Mouse (Mus musculus): ENCODE results near the gene Itgb4. TPM values are rescaled to one million over a fixed set of nuclear protein-coding genes. Genes with fewer than 3 reads are reported as not detected.
A peak's percentile ranks its signal among the peaks of the same experiment; 100 is the strongest.

Gene Itgb4
- polyA plus RNA-seq, 1 experiment from 2014 or later, result 3.4 TPM

GRCm38 (mm10) chr11:115964977-115965604, 9.4 kb upstream of the Itgb4 start:
- H3K9ac ChIP-seq (replicated peaks; ENCODE audit: low read length), result no peak overlapping the region
- H3K4me3 ChIP-seq (ENCODE audit: low read length), result no peak overlapping the region
- no peak overlapping the region for H3K27ac ChIP-seq (ENCODE audit: low read length)
- H3K4me1 ChIP-seq (ENCODE audit: insufficient read depth, low read length), result peaks cover 14% of the 10 kb centered on the region
- no peaks in the 10 kb centered on the region for H3K27me3 ChIP-seq (ENCODE audit: insufficient read depth, low read length)
- no peak for ATAC-seq (ENCODE audit: low FRiP score, low TSS enrichment)
- no peak overlapping the region for H3K4me2 ChIP-seq (replicated peaks; ENCODE audit: low read depth, low read length)
- 83% methylated on average over 10 of the region's 10 CpGs for WGBS
- no peaks in the 10 kb centered on the region for H3K9me3 ChIP-seq (ENCODE audit: low read length)
- H3K36me3 ChIP-seq (ENCODE audit: insufficient read depth, low read length), result peaks cover 65% of the 10 kb centered on the region

- no peak overlapping the region for H3K4me3 ChIP-seq (ENCODE audit: low read length)
- no peak overlapping the region for H3K9ac ChIP-seq (replicated peaks; ENCODE audit: low read length)
- peaks cover 22% of the 10 kb centered on the region for H3K4me1 ChIP-seq (ENCODE audit: insufficient read depth, low read length)
- no peak overlapping the region for H3K4me2 ChIP-seq (replicated peaks; ENCODE audit: low read depth, low read length)
- H3K9me3 ChIP-seq (ENCODE audit: low read length), result no peaks in the 10 kb centered on the region
- H3K27me3 ChIP-seq (ENCODE audit: insufficient read depth, low read length), result 0 out of 2 replicates have a peak, but pooled peaks cover 3% of the 10 kb centered on the region
- H3K36me3 ChIP-seq (ENCODE audit: insufficient read depth, low read length), result peaks cover 30% of the 10 kb centered on the region
- WGBS, result 60% methylated on average over 5 of the region's 5 CpGs
- 0 out of 2 replicates have a peak overlapping the region, but pooled peaks have one; percentile 10 for H3K27ac ChIP-seq (ENCODE audit: low read length)
- ATAC-seq (ENCODE audit: low FRiP score, low TSS enrichment), result no peak
Measured at GRCm38 (mm10) chr11:115968731-115969405, 5.6 kb upstream of the Itgb4 start.

GRCm38 (mm10) chr11:115970006-115970673, 4.4 kb upstream of the Itgb4 start:
- Histone ChIP-seq H3K4me2 (replicated peaks; ENCODE audit: low read depth, low read length) (peak overlapping the region; percentile 0; the same call in 1 of the 2 replicates), H3K4me3 (ENCODE audit: low read length) (no peak overlapping the region), H3K9ac (replicated peaks; ENCODE audit: low read length) (no peak overlapping the region; the same call in 1 of the 2 replicates), H3K9me3 (ENCODE audit: low read length) (no peaks in the 10 kb centered on the region), H3K4me1 (ENCODE audit: insufficient read depth, low read length) (peaks cover 26% of the 10 kb centered on the region), H3K27me3 (ENCODE audit: insufficient read depth, low read length) (peaks cover 13% of the 10 kb centered on the region), H3K27ac (ENCODE audit: low read length) (peak overlapping the region; percentile 87), H3K36me3 (ENCODE audit: insufficient read depth, low read length) (peaks cover 18% of the 10 kb centered on the region)
- 35% methylated on average over 15 of the region's 15 CpGs for WGBS
- peak; percentile 33 for ATAC-seq (ENCODE audit: low FRiP score, low TSS enrichment)

- H3K9ac ChIP-seq (replicated peaks; ENCODE audit: low read length), result no peak overlapping the region
- H3K27ac ChIP-seq (ENCODE audit: low read length), result peak overlapping the region; percentile 87; the same call in 1 of the 2 replicates
- H3K4me2 ChIP-seq (replicated peaks; ENCODE audit: low read depth, low read length), result no peak overlapping the region
- peaks cover 26% of the 10 kb centered on the region for H3K4me1 ChIP-seq (ENCODE audit: insufficient read depth, low read length)
- no peak overlapping the region for H3K4me3 ChIP-seq (ENCODE audit: low read length)
- 60% methylated on average over 6 of the region's 6 CpGs for WGBS
- no peaks in the 10 kb centered on the region for H3K9me3 ChIP-seq (ENCODE audit: low read length)
- H3K27me3 ChIP-seq (ENCODE audit: insufficient read depth, low read length), result peaks cover 19% of the 10 kb centered on the region
- peaks cover 11% of the 10 kb centered on the region for H3K36me3 ChIP-seq (ENCODE audit: insufficient read depth, low read length)
- peak; percentile 50 for ATAC-seq (ENCODE audit: low FRiP score, low TSS enrichment)
Measured at GRCm38 (mm10) chr11:115971016-115971415, 3.5 kb upstream of the Itgb4 start.

GRCm38 (mm10) chr11:115975083-115975420, 543 bp downstream of the Itgb4 start:
- H3K4me3 ChIP-seq (ENCODE audit: low read length), result peak overlapping the region; percentile 51
- H3K27me3 ChIP-seq (ENCODE audit: insufficient read depth, low read length), result peaks cover 22% of the 10 kb centered on the region
- peaks cover 13% of the 10 kb centered on the region for H3K4me1 ChIP-seq (ENCODE audit: insufficient read depth, low read length)
- peak overlapping the region; percentile 58 for H3K9ac ChIP-seq (replicated peaks; ENCODE audit: low read length)
- no peaks in the 10 kb centered on the region for H3K9me3 ChIP-seq (ENCODE audit: low read length)
- no peaks in the 10 kb centered on the region for H3K36me3 ChIP-seq (ENCODE audit: insufficient read depth, low read length)
- 1% methylated on average over 16 of the region's 18 CpGs for WGBS
- peak overlapping the region; percentile 72 for H3K4me2 ChIP-seq (replicated peaks; ENCODE audit: low read depth, low read length)
- H3K27ac ChIP-seq (ENCODE audit: low read length), result no peak overlapping the region
- 0 out of 2 replicates have a peak, but pooled peaks have one; percentile 16 for ATAC-seq (ENCODE audit: low FRiP score, low TSS enrichment)

GRCm38 (mm10) chr11:115975544-115975943, 1.0 kb downstream of the Itgb4 start:
- Histone ChIP-seq H3K27ac (ENCODE audit: low read length) (no peak overlapping the region), H3K27me3 (ENCODE audit: insufficient read depth, low read length) (peaks cover 22% of the 10 kb centered on the region), H3K9me3 (ENCODE audit: low read length) (no peaks in the 10 kb centered on the region), H3K9ac (replicated peaks; ENCODE audit: low read length) (peak overlapping the region; percentile 58; the same call in 1 of the 2 replicates), H3K4me1 (ENCODE audit: insufficient read depth, low read length) (peaks cover 8% of the 10 kb centered on the region), H3K4me3 (ENCODE audit: low read length) (peak overlapping the region; percentile 51), H3K4me2 (replicated peaks; ENCODE audit: low read depth, low read length) (peak overlapping the region; percentile 72), H3K36me3 (ENCODE audit: insufficient read depth, low read length) (no peaks in the 10 kb centered on the region)
- 26% methylated on average over 12 of the region's 12 CpGs for WGBS
- no peak for ATAC-seq (ENCODE audit: low FRiP score, low TSS enrichment)

GRCm38 (mm10) chr11:115982472-115982871, 8.0 kb downstream of the Itgb4 start:
- H3K9ac ChIP-seq (replicated peaks; ENCODE audit: low read length), result no peak overlapping the region
- no peak for ATAC-seq (ENCODE audit: low FRiP score, low TSS enrichment)
- no peaks in the 10 kb centered on the region for H3K36me3 ChIP-seq (ENCODE audit: insufficient read depth, low read length)
- no peaks in the 10 kb centered on the region for H3K9me3 ChIP-seq (ENCODE audit: low read length)
- no peak overlapping the region for H3K4me3 ChIP-seq (ENCODE audit: low read length)
- no peaks in the 10 kb centered on the region for H3K4me1 ChIP-seq (ENCODE audit: insufficient read depth, low read length)
- H3K27ac ChIP-seq (ENCODE audit: low read length), result no peak overlapping the region
- WGBS, result 88% methylated on average over 15 of the region's 15 CpGs
- no peak overlapping the region for H3K4me2 ChIP-seq (replicated peaks; ENCODE audit: low read depth, low read length)
- no peaks in the 10 kb centered on the region for H3K27me3 ChIP-seq (ENCODE audit: insufficient read depth, low read length)

GRCm38 (mm10) chr11:115983291-115983690, 8.8 kb downstream of the Itgb4 start:
- Histone ChIP-seq H3K9ac (replicated peaks; ENCODE audit: low read length) (no peak overlapping the region), H3K36me3 (ENCODE audit: insufficient read depth, low read length) (no peaks in the 10 kb centered on the region), H3K4me3 (ENCODE audit: low read length) (no peak overlapping the region), H3K27ac (ENCODE audit: low read length) (no peak overlapping the region), H3K4me1 (ENCODE audit: insufficient read depth, low read length) (no peaks in the 10 kb centered on the region), H3K27me3 (ENCODE audit: insufficient read depth, low read length) (no peaks in the 10 kb centered on the region), H3K4me2 (replicated peaks; ENCODE audit: low read depth, low read length) (no peak overlapping the region), H3K9me3 (ENCODE audit: low read length) (no peaks in the 10 kb centered on the region)
- 77% methylated on average over 8 of the region's 8 CpGs for WGBS
- ATAC-seq (ENCODE audit: low FRiP score, low TSS enrichment), result no peak

- Histone ChIP-seq H3K36me3 (ENCODE audit: insufficient read depth, low read length) (no peaks in the 10 kb centered on the region), H3K4me3 (ENCODE audit: low read length) (peak overlapping the region; percentile 26; the same call in 1 of the 2 replicates), H3K9ac (replicated peaks; ENCODE audit: low read length) (0 out of 2 replicates have a peak overlapping the region, but pooled peaks have one; percentile 22), H3K27ac (ENCODE audit: low read length) (no peak overlapping the region), H3K4me2 (replicated peaks; ENCODE audit: low read depth, low read length) (peak overlapping the region; percentile 24; the same call in 1 of the 2 replicates), H3K27me3 (ENCODE audit: insufficient read depth, low read length) (no peaks in the 10 kb centered on the region), H3K4me1 (ENCODE audit: insufficient read depth, low read length) (no peaks in the 10 kb centered on the region), H3K9me3 (ENCODE audit: low read length) (no peaks in the 10 kb centered on the region)
- no peak for ATAC-seq (ENCODE audit: low FRiP score, low TSS enrichment)
- 39% methylated on average over 15 of the region's 15 CpGs for whole genome bisulfite sequencing
Measured at GRCm38 (mm10) chr11:115989686-115990085, 15.2 kb downstream of the Itgb4 start.

All from kidney, embryonic 16.5 days (tissue).